Mouse (Mus musculus) erythroblast, embryonic 14.5 days (primary cell): ENCODE data around the gene Ppp1r12c.

Source experiments
- GATA1 ChIP-seq: IDR thresholded peaks from 2 replicates; pipeline ENCODE4 v1.6.1; 2012; ENCODE audit warnings: low read length, inconsistent platforms, mixed read lengths
- TAL1 ChIP-seq: IDR thresholded peaks from 3 replicates; pipeline ENCODE4 v1.6.1; 2012; ENCODE audit warnings: low read length, inconsistent platforms, mixed read lengths

DNA sequence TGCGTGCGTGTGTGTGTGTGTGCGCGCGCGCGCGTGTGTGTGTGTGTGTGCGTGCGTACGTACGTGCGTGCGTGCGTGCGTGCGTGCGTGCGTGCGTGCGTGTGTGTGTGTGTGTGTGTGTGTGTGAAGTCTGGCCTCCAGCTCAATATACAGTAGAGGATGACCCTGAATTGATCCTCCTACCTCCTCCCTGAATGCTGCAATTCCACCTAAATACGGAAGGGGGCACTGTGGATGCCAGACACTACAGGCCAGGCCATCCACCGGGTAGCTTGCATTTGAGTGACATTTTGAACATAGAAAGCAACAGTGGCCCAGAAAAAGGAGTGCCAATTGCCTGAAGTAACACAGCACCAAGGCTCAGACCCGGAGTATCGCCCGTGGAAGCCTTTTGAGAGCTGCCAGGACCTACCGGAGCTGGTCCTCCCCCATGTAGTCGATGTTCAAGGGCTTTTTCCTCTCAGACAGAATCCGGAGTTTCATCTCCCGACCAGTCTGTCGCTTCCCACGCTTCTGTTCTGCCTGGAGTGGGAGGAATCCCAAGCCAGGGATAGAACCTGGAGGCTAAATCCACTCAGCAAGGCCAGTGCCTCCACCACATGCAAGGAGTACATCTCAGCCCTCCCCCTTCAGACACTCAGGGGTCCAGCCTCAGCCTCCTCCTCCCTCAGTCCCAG is 6.7 kb upstream of the Ppp1r12c start:
- no peak for TF ChIP-seq GATA1
- no peak for TF ChIP-seq TAL1
